Mouse (Mus musculus): ENCODE data around the gene Apoc3. TPM values are rescaled to one million over a fixed set of nuclear protein-coding genes. Genes with fewer than 3 reads are reported as not detected.

Apoc3 gene
- polyA plus RNA-seq, 1 experiment from 2014 or later, result not detected

GRCm38 (mm10) chr9:46229573-46230449 lies 5.6 kb downstream of the Apoc3 start:
- H3K27me3 ChIP-seq, result peaks cover 10% of the 10 kb centered on the region; the same call in 1 of the 2 replicates
- H3K9me3 ChIP-seq, result no peaks in the 10 kb centered on the region
- peak overlapping the region; percentile 67 for H3K9ac ChIP-seq (replicated peaks)
- H3K36me3 ChIP-seq, result no peaks in the 10 kb centered on the region
- H3K27ac ChIP-seq, result 0 out of 2 replicates have a peak overlapping the region, but pooled peaks have one; percentile 31
- 15% methylated on average over 37 of the region's 37 CpGs for WGBS
- peak overlapping the region; percentile 46 for H3K4me3 ChIP-seq (replicated peaks)
- peak overlapping the region; percentile 68 for H3K4me2 ChIP-seq (replicated peaks)
- peaks cover 9% of the 10 kb centered on the region for H3K4me1 ChIP-seq (replicated peaks)
- ATAC-seq, result peak; percentile 97

GRCm38 (mm10) chr9:46228491-46228890 lies 6.9 kb downstream of the Apoc3 start, which contains the start of gene Apoa1:
Gene Apoa1 (plus strand): TSS chr9:46228580.
- no peak within 1 kb of the TSS for H3K4me3 ChIP-seq (replicated peaks)
- H3K9me3 ChIP-seq, result no peaks in the 10 kb centered on the region
- H3K4me2 ChIP-seq (replicated peaks), result no peak within 1 kb of the TSS
- peaks cover 6% of the 10 kb centered on the region; the same call in 1 of the 2 replicates for H3K36me3 ChIP-seq
- H3K27me3 ChIP-seq, result peaks cover 10% of the 10 kb centered on the region; the same call in 1 of the 2 replicates
- H3K9ac ChIP-seq (replicated peaks), result no peak within 1 kb of the TSS
- 81% methylated on average over 9 of the region's 9 CpGs for WGBS
- no peak for ATAC-seq
- H3K4me1 ChIP-seq (replicated peaks), result peaks cover 9% of the 10 kb centered on the region
- no peak within 1 kb of the TSS for H3K27ac ChIP-seq

DNA sequence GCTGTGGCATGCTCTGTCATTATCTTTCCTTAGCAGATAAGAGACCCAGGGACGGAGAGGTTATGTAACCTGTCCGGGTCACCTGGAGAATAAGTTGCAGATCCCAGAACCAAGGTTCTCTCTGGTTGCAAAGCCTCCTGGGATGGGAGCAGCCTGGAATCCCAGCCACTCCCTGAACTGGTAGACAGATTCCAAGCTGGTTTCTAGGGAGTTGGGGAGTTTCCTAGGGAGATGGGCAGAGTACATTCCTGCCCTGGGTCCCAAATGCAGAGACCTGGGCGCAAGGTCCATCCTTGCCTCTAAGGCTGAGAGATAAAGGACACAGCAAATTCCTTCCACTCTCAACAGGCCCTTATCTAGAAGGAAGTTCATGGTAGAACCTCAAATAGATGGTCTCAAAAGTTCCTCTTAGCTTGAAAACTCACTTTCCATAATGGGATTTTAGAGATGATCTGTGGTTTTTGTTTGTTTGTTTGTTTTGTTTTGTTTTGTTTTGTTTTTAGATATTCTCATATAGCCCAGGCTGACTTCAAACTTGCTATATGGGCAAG lies 8.3 kb downstream of the Apoc3 start:
- no peak for ATAC-seq
- 91% methylated on average over 3 of the region's 3 CpGs for WGBS
- H3K9me3 ChIP-seq, result no peaks in the 10 kb centered on the region

DNA sequence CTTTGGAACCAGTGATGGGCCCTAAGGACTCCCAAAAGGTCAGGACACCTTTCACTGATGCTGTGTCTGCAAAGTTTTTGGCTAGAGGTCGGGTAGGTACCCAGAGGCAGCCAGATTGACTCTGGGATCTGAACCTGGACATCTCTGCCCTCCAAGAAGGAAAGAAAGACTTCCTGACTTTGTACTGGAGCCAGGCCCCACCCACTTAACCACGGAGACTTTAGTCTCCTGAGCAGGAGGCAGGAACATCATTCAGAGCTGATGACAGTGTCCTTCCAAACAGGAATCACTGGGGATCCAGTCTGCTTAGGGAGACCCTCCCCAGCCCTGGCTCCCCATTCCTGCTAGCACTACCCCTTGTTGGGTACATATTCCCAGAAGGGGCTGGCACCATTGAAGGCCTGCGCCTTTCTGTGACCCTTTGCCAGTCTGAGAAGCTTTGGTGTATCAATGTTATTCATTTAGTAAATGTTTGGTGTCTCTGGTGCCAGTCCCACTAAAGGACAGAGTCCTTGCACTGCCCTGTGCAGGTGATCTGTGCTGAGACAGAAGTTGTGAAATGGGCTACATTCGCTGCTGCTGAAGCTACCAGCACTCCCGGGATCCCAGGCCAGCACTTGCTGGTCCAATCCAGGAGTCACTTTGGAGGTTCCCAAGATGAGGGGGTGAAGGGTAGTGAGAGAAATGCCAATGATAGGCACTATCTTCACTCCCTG lies 10.3 kb downstream of the Apoc3 start:
- Histone ChIP-seq H3K4me1 (replicated peaks) (peaks cover 2% of the 10 kb centered on the region), H3K27me3 (peaks cover 6% of the 10 kb centered on the region; the same call in 1 of the 2 replicates), H3K36me3 (peaks cover 38% of the 10 kb centered on the region), H3K27ac (no peak overlapping the region), H3K4me3 (replicated peaks) (no peak overlapping the region), H3K4me2 (replicated peaks) (no peak overlapping the region), H3K9me3 (no peaks in the 10 kb centered on the region), H3K9ac (replicated peaks) (no peak overlapping the region)
- WGBS, result 74% methylated on average over 5 of the region's 5 CpGs
- ATAC-seq, result no peak

More for the DNA sequence above, 8.3 kb downstream of the Apoc3 start:
- H3K27me3 ChIP-seq, result peaks cover 10% of the 10 kb centered on the region; the same call in 1 of the 2 replicates
- H3K4me3 ChIP-seq (replicated peaks), result no peak overlapping the region
- peaks cover 9% of the 10 kb centered on the region for H3K4me1 ChIP-seq (replicated peaks)
- peaks cover 18% of the 10 kb centered on the region for H3K36me3 ChIP-seq
- H3K27ac ChIP-seq, result no peak overlapping the region
- H3K4me2 ChIP-seq (replicated peaks), result no peak overlapping the region
- H3K9ac ChIP-seq (replicated peaks), result no peak overlapping the region

GRCm38 (mm10) chr9:46224101-46224500 lies 11.3 kb downstream of the Apoc3 start:
- no peak for ATAC-seq
- 88% methylated on average over 3 of the region's 3 CpGs for WGBS

DNA sequence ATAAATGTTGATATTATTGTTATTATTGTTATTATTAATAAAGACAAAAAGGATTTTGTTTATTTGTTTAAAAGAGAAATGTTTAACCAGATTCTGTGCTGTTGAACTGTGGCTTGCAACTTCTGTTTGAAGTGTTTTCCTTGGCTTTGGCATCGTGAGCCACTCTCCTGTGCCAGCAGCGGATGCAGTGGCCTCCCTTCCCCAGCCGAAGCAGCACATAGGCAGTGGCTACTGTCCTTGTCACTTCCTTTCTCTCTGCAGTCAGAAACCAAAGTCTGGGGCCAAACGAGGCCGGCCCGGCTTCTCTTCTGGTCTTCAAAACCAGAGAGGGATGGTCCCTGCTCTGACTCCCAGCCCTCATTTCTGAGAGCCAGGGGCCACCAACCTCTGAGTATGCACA lies 12.3 kb downstream of the Apoc3 start:
- WGBS, result 91% methylated on average over 6 of the region's 6 CpGs
- H3K4me3 ChIP-seq (replicated peaks), result no peak overlapping the region
- no peak for ATAC-seq
- H3K4me1 ChIP-seq (replicated peaks), result no peaks in the 10 kb centered on the region
- no peaks in the 10 kb centered on the region for H3K9me3 ChIP-seq
- H3K4me2 ChIP-seq (replicated peaks), result no peak overlapping the region
- no peak overlapping the region for H3K27ac ChIP-seq
- H3K27me3 ChIP-seq, result no peaks in the 10 kb centered on the region
- H3K9ac ChIP-seq (replicated peaks), result no peak overlapping the region
- H3K36me3 ChIP-seq, result peaks cover 52% of the 10 kb centered on the region

More at GRCm38 (mm10) chr9:46224101-46224500, 11.3 kb downstream of the Apoc3 start:
- Histone ChIP-seq H3K4me1 (replicated peaks) (no peaks in the 10 kb centered on the region), H3K4me3 (replicated peaks) (no peak overlapping the region), H3K27me3 (peaks cover 6% of the 10 kb centered on the region; the same call in 1 of the 2 replicates), H3K9me3 (no peaks in the 10 kb centered on the region), H3K27ac (no peak overlapping the region), H3K36me3 (peaks cover 48% of the 10 kb centered on the region), H3K9ac (replicated peaks) (no peak overlapping the region), H3K4me2 (replicated peaks) (no peak overlapping the region)

- H3K4me1 ChIP-seq (replicated peaks), result no peaks in the 10 kb centered on the region
- H3K27me3 ChIP-seq, result no peaks in the 10 kb centered on the region
- H3K9me3 ChIP-seq, result no peaks in the 10 kb centered on the region
- H3K27ac ChIP-seq, result no peak overlapping the region
- H3K9ac ChIP-seq (replicated peaks), result no peak overlapping the region
- H3K36me3 ChIP-seq, result peaks cover 65% of the 10 kb centered on the region
- no peak for ATAC-seq
- H3K4me2 ChIP-seq (replicated peaks), result no peak overlapping the region
- no peak overlapping the region for H3K4me3 ChIP-seq (replicated peaks)
- 86% methylated on average over 9 of the region's 9 CpGs for WGBS
Measured at GRCm38 (mm10) chr9:46218176-46218575, 17.3 kb downstream of the Apoc3 start.

DNA sequence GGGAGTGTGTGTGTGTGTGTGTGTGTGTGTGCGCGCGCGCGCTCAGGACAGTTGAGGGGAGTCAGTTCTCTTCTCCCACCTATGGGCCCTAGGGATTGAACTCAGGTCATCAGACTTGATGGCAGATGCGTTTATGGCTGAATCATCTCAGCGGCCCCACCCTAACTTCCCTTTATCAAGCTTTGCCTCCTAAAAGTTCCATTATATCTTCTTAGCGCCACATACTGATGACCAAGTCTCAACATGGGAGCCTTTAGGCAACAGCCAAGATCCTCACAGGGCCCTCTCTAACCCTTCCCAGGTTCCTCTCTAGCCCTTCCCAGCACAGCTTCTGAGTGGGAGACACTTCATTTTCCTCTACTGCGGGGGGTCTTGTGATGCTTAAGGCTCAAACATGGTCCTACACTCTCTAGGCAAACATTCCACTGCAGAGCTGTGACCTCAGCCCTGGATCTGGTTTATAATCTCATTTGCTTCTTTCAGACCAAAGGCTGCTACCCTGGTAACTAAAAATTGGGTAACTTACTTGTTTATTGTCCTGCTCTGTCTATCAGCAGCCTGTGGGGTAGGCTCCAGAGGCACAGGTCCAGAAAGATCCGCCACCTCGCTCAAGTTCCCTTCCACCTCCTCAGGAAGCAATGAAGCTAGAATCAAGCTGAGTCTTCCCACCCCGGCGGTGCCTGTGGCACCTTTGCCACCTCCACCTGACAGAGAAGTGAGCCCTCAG lies 18.5 kb downstream of the Apoc3 start:
- no peaks in the 10 kb centered on the region for H3K4me1 ChIP-seq (replicated peaks)
- H3K9ac ChIP-seq (replicated peaks), result no peak overlapping the region
- H3K27ac ChIP-seq, result no peak overlapping the region
- H3K27me3 ChIP-seq, result no peaks in the 10 kb centered on the region
- no peak overlapping the region for H3K4me2 ChIP-seq (replicated peaks)
- no peak for ATAC-seq
- no peaks in the 10 kb centered on the region for H3K9me3 ChIP-seq
- 93% methylated on average over 13 of the region's 13 CpGs for WGBS
- H3K36me3 ChIP-seq, result peaks cover 60% of the 10 kb centered on the region
- H3K4me3 ChIP-seq (replicated peaks), result no peak overlapping the region

DNA sequence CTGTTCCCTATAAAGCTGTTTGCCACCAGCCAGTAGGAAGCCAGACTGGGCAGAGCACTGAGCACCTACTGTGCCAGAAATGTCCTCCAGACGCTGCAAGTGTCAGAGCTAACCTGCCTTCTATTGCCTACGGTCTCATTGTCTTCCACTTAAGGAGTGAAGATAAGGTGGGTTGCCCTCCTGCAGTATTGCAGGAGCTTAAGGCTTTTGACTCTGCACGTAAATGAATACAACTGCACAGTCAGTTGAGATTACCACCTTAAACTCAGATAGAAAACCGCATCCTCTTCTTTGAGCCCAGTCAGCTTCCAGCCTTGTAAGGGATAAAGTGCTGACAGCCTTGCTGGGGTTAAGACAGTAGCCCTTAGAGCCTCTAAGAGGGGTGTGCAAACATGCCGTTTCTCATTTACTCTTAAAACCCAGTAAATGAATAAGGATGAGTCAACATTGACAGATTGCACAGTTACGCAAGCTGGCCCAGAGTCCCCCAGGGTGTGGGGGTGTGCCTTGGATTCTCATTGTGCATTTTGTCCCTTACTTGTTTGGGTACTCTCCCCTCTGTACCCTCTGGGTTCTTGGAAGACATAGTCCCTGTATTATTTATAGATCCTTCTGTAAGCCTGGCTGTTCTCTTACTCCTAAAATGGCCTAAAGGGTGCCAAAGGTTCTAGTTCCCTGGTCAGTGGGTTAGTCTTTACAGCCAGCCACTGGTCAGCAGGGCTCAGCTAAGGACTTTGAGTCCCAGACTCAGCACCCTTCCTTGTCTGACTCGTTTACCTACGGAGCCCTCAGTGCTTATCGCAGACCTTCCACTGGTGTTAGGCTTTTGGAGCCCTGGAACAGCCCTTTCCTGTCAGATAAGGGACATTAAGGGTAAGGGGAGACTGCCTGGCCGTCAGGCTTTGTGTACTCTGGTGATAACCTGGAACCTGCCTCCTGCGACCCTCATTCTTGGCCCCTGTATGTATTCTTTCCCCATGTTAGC lies 19.8 kb downstream of the Apoc3 start:
- WGBS, result 81% methylated on average over 11 of the region's 11 CpGs
- peaks cover 60% of the 10 kb centered on the region for H3K36me3 ChIP-seq

GRCm38 (mm10) chr9:46214946-46215337 lies 20.5 kb downstream of the Apoc3 start:
- Histone ChIP-seq H3K27me3 (no peaks in the 10 kb centered on the region), H3K27ac (no peak overlapping the region), H3K4me3 (replicated peaks) (no peak overlapping the region), H3K36me3 (peaks cover 59% of the 10 kb centered on the region), H3K9ac (replicated peaks) (no peak overlapping the region), H3K9me3 (no peaks in the 10 kb centered on the region), H3K4me1 (replicated peaks) (no peaks in the 10 kb centered on the region), H3K4me2 (replicated peaks) (no peak overlapping the region)
- ATAC-seq, result no peak
- 95% methylated on average over 10 of the region's 10 CpGs for WGBS

More for the DNA sequence above, 19.8 kb downstream of the Apoc3 start:
- H3K27me3 ChIP-seq, result no peaks in the 10 kb centered on the region
- H3K4me2 ChIP-seq (replicated peaks), result no peak overlapping the region
- H3K9me3 ChIP-seq, result no peaks in the 10 kb centered on the region
- no peak overlapping the region for H3K27ac ChIP-seq
- no peak overlapping the region for H3K9ac ChIP-seq (replicated peaks)
- no peak overlapping the region for H3K4me3 ChIP-seq (replicated peaks)
- no peaks in the 10 kb centered on the region for H3K4me1 ChIP-seq (replicated peaks)
- ATAC-seq, result no peak

Data from midbrain, embryonic 13.5 days (tissue).